Mouse (Mus musculus) lung, embryonic 16.5 days (tissue): Measurements from ENCODE around the gene Dlx2. TPM values are rescaled to one million over a fixed set of nuclear protein-coding genes. Genes with fewer than 3 reads are reported as not detected.

Experiments used
- ATAC-seq: fragments of 200-750 bp; cut with Nextera tagmentation; 2 replicates; pipeline ENCODE4 v1.8.0; 2017; ENCODE audit warnings: low read depth, mild to moderate bottlenecking, moderate library complexity
- H3K27ac ChIP-seq: fragments of 300-500 bp; sonication (generic); 2 replicates; pipeline ENCODE4 v1.5.1; 2014; ENCODE audit warnings: mild to moderate bottlenecking, control low read depth, low read length
- H3K27me3 ChIP-seq: fragments of 300-500 bp; sonication (generic); 2 replicates; pipeline ENCODE4 v1.6.1; 2014; ENCODE audit warnings: low read depth, low read length, mixed read lengths; ENCODE audit not compliant: control insufficient read depth, insufficient read depth
- H3K36me3 ChIP-seq: fragments of 300-500 bp; sonication (generic); 2 replicates; pipeline ENCODE4 v1.6.1; 2014; ENCODE audit warnings: low read length; ENCODE audit not compliant: control insufficient read depth, insufficient read depth
- H3K4me1 ChIP-seq: fragments of 300-500 bp; sonication (generic); replicated peaks from 2 replicates; pipeline ENCODE4 v1.6.1; 2014; ENCODE audit warnings: low read length, mixed read lengths; ENCODE audit not compliant: control insufficient read depth, insufficient read depth
- H3K4me2 ChIP-seq: fragments of 300-500 bp; sonication (generic); 2 replicates; pipeline ENCODE4 v1.6.1; 2014; ENCODE audit warnings: low read depth, low read length, control low read depth
- H3K4me3 ChIP-seq: fragments of 300-500 bp; sonication (generic); 2 replicates; pipeline ENCODE4 v1.5.1; 2014; ENCODE audit warnings: mild to moderate bottlenecking, low read length, control low read depth
- H3K9ac ChIP-seq: fragments of 300-500 bp; sonication (generic); 2 replicates; pipeline ENCODE4 v1.6.1; 2014; ENCODE audit warnings: low read length, control low read depth
- H3K9me3 ChIP-seq: fragments of 300-500 bp; sonication (generic); 2 replicates; pipeline ENCODE4 v1.6.1; 2016; ENCODE audit warnings: low read length; ENCODE audit not compliant: control insufficient read depth
- WGBS: fragments of 180-500 bp; shearing (Covaris S2); extraction: QIAGEN DNeasy Blood & Tissue Kit; methylation state at CpG from one replicate; pipeline ENCODE4 v1.1.7; 2014; 5-methylcytosine and 5-hydroxymethylcytosine counted together
- polyA plus RNA-seq: library from polyadenylated mRNA; unstranded; fragments of >200 nt; fragmentation: Nextera tagmentation; extraction: Ambion mirVana; gene quantifications from 2 replicates; pipeline ENCODE4 v1.2.1, GENCODE M21; 2015

Dlx2 gene
- polyA plus RNA-seq, 1 experiment from 2014 or later, result 0.08 TPM

- peaks cover 94% of the 10 kb centered on the region for H3K27me3 ChIP-seq
- H3K4me1 ChIP-seq, result peaks cover 14% of the 10 kb centered on the region
- H3K4me2 ChIP-seq, result no peak overlapping the region; the same call in 1 of the 2 replicates
- H3K36me3 ChIP-seq, result no peaks in the 10 kb centered on the region
- no peak overlapping the region for H3K9ac ChIP-seq
- no peak for ATAC-seq
- no peak overlapping the region for H3K27ac ChIP-seq
- no peak overlapping the region for H3K4me3 ChIP-seq
- H3K9me3 ChIP-seq, result no peaks in the 10 kb centered on the region
- WGBS, result 2% methylated on average over 34 of the region's 34 CpGs
Measured at GRCm38 (mm10) chr2:71530391-71531123, 16.0 kb downstream of the Dlx2 start.

- Histone ChIP-seq H3K27ac (no peak overlapping the region), H3K9ac (0 out of 2 replicates have a peak overlapping the region, but pooled peaks have one; percentile 31), H3K27me3 (peaks cover 96% of the 10 kb centered on the region), H3K4me2 (peak overlapping the region; percentile 87), H3K36me3 (no peaks in the 10 kb centered on the region), H3K4me1 (peaks cover 14% of the 10 kb centered on the region), H3K4me3 (peak overlapping the region; percentile 52), H3K9me3 (no peaks in the 10 kb centered on the region)
- ATAC-seq, result peak; percentile 96
- under 1% methylated on average over 60 of the region's 60 CpGs for WGBS
Measured at GRCm38 (mm10) chr2:71529511-71530351, 16.8 kb downstream of the Dlx2 start.

- WGBS, result under 1% methylated on average over 51 of the region's 57 CpGs
- Histone ChIP-seq H3K27me3 (peaks cover 94% of the 10 kb centered on the region), H3K4me3 (peak overlapping the region; percentile 52), H3K9ac (0 out of 2 replicates have a peak overlapping the region, but pooled peaks have one; percentile 31), H3K27ac (no peak overlapping the region), H3K4me1 (peaks cover 14% of the 10 kb centered on the region), H3K36me3 (no peaks in the 10 kb centered on the region), H3K9me3 (no peaks in the 10 kb centered on the region), H3K4me2 (peak overlapping the region; percentile 87)
- ATAC-seq, result peak; percentile 40
Measured at GRCm38 (mm10) chr2:71528714-71529510, 17.6 kb downstream of the Dlx2 start.

GRCm38 (mm10) chr2:71528014-71528713, 18.4 kb downstream of the Dlx2 start, which contains the start of gene Dlx1:
TSS of gene Dlx1 (plus strand) at chr2:71528113.
- H3K4me2 ChIP-seq, result peak within 1 kb of the TSS; percentile 87

GRCm38 (mm10) chr2:71527323-71528013, 19.1 kb downstream of the Dlx2 start:
- ATAC-seq, result no peak
- no peak overlapping the region for H3K9ac ChIP-seq
- peaks cover 14% of the 10 kb centered on the region for H3K4me1 ChIP-seq
- H3K9me3 ChIP-seq, result no peaks in the 10 kb centered on the region
- H3K4me3 ChIP-seq, result no peak overlapping the region
- 3% methylated on average over 24 of the region's 24 CpGs for WGBS
- no peak overlapping the region for H3K27ac ChIP-seq
- H3K27me3 ChIP-seq, result peaks cover 93% of the 10 kb centered on the region
- H3K4me2 ChIP-seq, result no peak overlapping the region
- H3K36me3 ChIP-seq, result no peaks in the 10 kb centered on the region

More at GRCm38 (mm10) chr2:71528014-71528713, 18.4 kb downstream of the Dlx2 start, which contains the start of gene Dlx1:
- H3K27ac ChIP-seq, result no peak within 1 kb of the TSS
- no peak for ATAC-seq
- no peaks in the 10 kb centered on the region for H3K9me3 ChIP-seq
- no peaks in the 10 kb centered on the region for H3K36me3 ChIP-seq
- WGBS, result 2% methylated on average over 26 of the region's 26 CpGs
- peaks cover 14% of the 10 kb centered on the region for H3K4me1 ChIP-seq
- H3K4me3 ChIP-seq, result peak within 1 kb of the TSS; percentile 52
- H3K27me3 ChIP-seq, result peaks cover 94% of the 10 kb centered on the region
- H3K9ac ChIP-seq, result no peak within 1 kb of the TSS

- no peak overlapping the region for H3K4me3 ChIP-seq
- no peaks in the 10 kb centered on the region for H3K36me3 ChIP-seq
- no peaks in the 10 kb centered on the region for H3K9me3 ChIP-seq
- H3K27me3 ChIP-seq, result peaks cover 88% of the 10 kb centered on the region
- peaks cover 14% of the 10 kb centered on the region for H3K4me1 ChIP-seq
- no peak overlapping the region for H3K27ac ChIP-seq
- 1% methylated on average over 10 of the region's 10 CpGs for WGBS
- no peak overlapping the region for H3K9ac ChIP-seq
- ATAC-seq, result no peak
- no peak overlapping the region for H3K4me2 ChIP-seq
Measured at GRCm38 (mm10) chr2:71526595-71527322, 19.8 kb downstream of the Dlx2 start.

- 27% methylated on average over 13 of the region's 13 CpGs for WGBS
- ATAC-seq, result no peak
- peaks cover 73% of the 10 kb centered on the region for H3K27me3 ChIP-seq
Measured at GRCm38 (mm10) chr2:71524763-71525162, 21.8 kb downstream of the Dlx2 start.

More at GRCm38 (mm10) chr2:71524763-71525162, 21.8 kb downstream of the Dlx2 start:
- peaks cover 10% of the 10 kb centered on the region for H3K4me1 ChIP-seq
- no peak overlapping the region for H3K9ac ChIP-seq
- no peak overlapping the region for H3K27ac ChIP-seq
- no peaks in the 10 kb centered on the region for H3K9me3 ChIP-seq
- H3K36me3 ChIP-seq, result no peaks in the 10 kb centered on the region
- H3K4me2 ChIP-seq, result no peak overlapping the region
- no peak overlapping the region for H3K4me3 ChIP-seq
